Mouse (Mus musculus): Measurements from ENCODE around the gene Gm9507. TPM values are rescaled to one million over a fixed set of nuclear protein-coding genes. Genes with fewer than 3 reads are reported as not detected.

The Gm9507 gene
- polyA plus RNA-seq (2015; fragmentation: Nextera tagmentation; extraction: Ambion mirVana) = 2.0 and 2.1 TPM in 2 replicates

DNA sequence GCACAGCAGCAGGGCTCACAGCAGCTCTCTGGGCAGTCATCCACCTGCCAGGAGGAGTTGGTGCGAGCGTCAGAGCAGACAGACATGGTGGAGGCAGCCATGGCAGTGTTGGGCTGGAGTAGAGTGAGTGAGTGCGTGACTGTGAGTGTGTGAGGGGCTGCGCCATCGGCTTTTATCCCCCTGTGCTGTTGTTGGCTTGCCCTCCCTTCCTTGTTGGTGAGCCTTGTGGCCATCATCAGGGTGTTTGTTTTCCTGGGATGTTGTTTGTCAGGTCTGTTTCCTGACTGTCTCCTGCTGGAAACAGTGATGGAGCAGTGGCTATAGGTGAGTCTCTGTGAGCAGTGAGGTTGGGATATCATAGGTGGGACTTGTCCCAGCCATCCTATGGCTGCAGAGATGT, at the start of gene Gm9507:
Gene Gm9507, minus strand, starts transcription at position 101 of the 400 bp plus-strand sequence.
- WGBS = 61% methylated on average over 5 of the region's 5 CpGs
- Histone ChIP-seq H3K27ac (replicated peaks) (no peak within 1 kb of the TSS), H3K4me1 (no peaks in the 10 kb centered on the region), H3K9me3 (replicated peaks) (no peaks in the 10 kb centered on the region), H3K4me2 (replicated peaks) (no peak within 1 kb of the TSS), H3K4me3 (replicated peaks) (no peak within 1 kb of the TSS), H3K9ac (no peak within 1 kb of the TSS), H3K27me3 (no peaks in the 10 kb centered on the region), H3K36me3 (no peaks in the 10 kb centered on the region)
- no peak for ATAC-seq (ENCODE audit: insufficient number of reproducible peaks, low FRiP score, low TSS enrichment, low read depth)

DNA sequence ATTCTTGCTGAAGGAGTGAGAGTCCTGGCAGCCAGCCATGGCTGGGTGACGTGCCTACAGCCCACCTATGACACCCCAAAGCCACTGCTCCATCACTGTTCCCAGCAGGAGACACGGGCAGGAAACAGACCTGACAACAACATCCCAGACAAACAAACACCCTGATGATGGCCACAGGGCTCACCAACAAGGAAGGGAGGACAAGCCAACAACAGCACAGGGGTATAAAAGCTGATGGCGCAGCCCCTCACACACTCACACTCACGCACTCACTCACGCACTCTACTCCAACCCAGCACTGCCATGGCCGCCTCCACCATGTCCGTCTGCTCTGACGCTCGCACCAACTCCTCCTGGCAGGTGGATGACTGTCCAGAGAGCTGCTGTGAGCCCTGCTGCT, 40.9 kb upstream of the Gm9507 start, which contains the start of gene Gm10318:
Gene Gm10318, plus strand, starts transcription at position 301 of the 400 bp plus-strand sequence.
- no peak within 1 kb of the TSS for H3K4me2 ChIP-seq (replicated peaks)
- no peak within 1 kb of the TSS for H3K27ac ChIP-seq (replicated peaks)
- H3K4me3 ChIP-seq (replicated peaks) = no peak within 1 kb of the TSS
- no peak within 1 kb of the TSS for H3K9ac ChIP-seq
- no peak for ATAC-seq (ENCODE audit: insufficient number of reproducible peaks, low FRiP score, low TSS enrichment, low read depth)
- H3K27me3 ChIP-seq = 0 out of 2 replicates have a peak, but pooled peaks cover 2% of the 10 kb centered on the region
- no peaks in the 10 kb centered on the region for H3K4me1 ChIP-seq
- 67% methylated on average over 9 of the region's 9 CpGs for WGBS
- H3K9me3 ChIP-seq (replicated peaks) = 0 out of 2 replicates have a peak, but pooled peaks cover 3% of the 10 kb centered on the region
- no peaks in the 10 kb centered on the region for H3K36me3 ChIP-seq

DNA sequence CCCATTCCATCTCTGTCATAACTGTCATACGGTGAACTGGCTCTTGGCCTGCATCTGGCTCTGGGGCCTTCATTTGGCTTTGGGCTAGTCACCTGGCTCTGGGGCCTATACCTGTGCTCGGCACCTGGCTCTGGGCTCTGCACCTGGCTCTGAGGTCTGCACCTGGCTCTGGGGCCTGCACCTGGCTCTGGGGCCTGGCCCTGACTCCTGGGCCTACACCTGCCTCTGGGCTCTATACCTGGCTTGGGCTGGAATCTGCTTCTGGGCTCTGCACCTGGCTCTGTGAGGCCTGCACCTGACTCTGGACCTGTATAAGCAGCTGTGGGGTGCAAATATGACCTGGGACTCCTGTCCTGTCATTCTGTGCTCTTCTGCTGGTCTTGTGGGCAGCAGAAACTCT, 35.9 kb upstream of the Gm9507 start:
- H3K27me3 ChIP-seq = 0 out of 2 replicates have a peak, but pooled peaks cover 2% of the 10 kb centered on the region
- no peak overlapping the region for H3K27ac ChIP-seq (replicated peaks)
- H3K4me2 ChIP-seq (replicated peaks) = no peak overlapping the region
- H3K9ac ChIP-seq = no peak overlapping the region
- 0 out of 2 replicates have a peak, but pooled peaks cover 13% of the 10 kb centered on the region for H3K9me3 ChIP-seq (replicated peaks)
- WGBS = 78% methylated on average over 2 of the region's 2 CpGs
- no peaks in the 10 kb centered on the region for H3K36me3 ChIP-seq
- no peak overlapping the region for H3K4me3 ChIP-seq (replicated peaks)
- ATAC-seq (ENCODE audit: insufficient number of reproducible peaks, low FRiP score, low TSS enrichment, low read depth) = no peak
- no peaks in the 10 kb centered on the region for H3K4me1 ChIP-seq

DNA sequence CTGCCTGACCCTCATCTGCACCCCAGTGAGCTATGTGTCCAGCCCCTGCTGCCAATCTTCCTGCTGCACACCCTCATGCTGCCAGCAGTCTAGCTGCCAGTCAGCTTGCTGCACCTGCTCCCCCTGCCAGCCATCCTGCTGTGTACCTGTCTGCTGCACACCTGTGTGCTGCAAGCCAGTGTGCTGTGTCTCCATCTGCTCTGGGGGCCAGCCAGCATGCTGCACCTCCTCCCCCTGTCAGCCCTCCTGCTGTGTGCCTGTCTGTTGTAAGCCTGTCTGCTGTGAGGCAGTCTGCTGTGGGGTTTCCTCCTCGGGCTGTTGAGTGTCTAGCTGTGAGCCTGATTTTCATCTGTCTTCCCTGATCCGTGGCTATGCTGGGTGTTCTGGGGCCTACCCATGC, 35.3 kb upstream of the Gm9507 start:
- no peaks in the 10 kb centered on the region for H3K36me3 ChIP-seq
- H3K27me3 ChIP-seq = no peaks in the 10 kb centered on the region
- H3K9me3 ChIP-seq (replicated peaks) = 0 out of 2 replicates have a peak, but pooled peaks cover 13% of the 10 kb centered on the region
- no peak overlapping the region for H3K4me3 ChIP-seq (replicated peaks)
- no peak overlapping the region for H3K9ac ChIP-seq
- WGBS = 17% methylated on average over 2 of the region's 2 CpGs
- no peaks in the 10 kb centered on the region for H3K4me1 ChIP-seq
- H3K4me2 ChIP-seq (replicated peaks) = no peak overlapping the region
- no peak overlapping the region for H3K27ac ChIP-seq (replicated peaks)
- no peak for ATAC-seq (ENCODE audit: insufficient number of reproducible peaks, low FRiP score, low TSS enrichment, low read depth)

DNA sequence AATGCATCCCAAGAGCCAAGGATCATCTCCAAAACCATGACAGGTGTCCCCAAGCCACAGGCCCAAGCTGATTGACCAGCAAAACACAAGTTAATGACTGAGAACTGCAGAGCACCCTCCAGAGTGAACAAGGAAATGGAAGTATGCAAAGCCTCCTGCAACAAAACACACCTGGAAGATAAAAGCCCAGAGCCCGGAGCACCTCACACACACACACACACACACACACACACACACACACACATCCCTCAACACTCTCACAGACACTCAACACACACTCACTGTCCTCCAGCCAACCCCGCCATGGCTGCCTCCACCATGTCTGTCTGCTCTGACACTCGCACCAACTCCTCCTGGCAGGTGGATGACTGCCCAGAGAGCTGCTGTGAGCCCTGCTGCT, 34.9 kb upstream of the Gm9507 start, which contains the start of gene Gm36176:
Gene Gm36176, plus strand, starts transcription at position 301 of the 400 bp plus-strand sequence.
- H3K4me3 ChIP-seq (replicated peaks) = no peak within 1 kb of the TSS
- H3K4me1 ChIP-seq = no peaks in the 10 kb centered on the region
- H3K4me2 ChIP-seq (replicated peaks) = no peak within 1 kb of the TSS
- no peak within 1 kb of the TSS for H3K9ac ChIP-seq
- H3K27me3 ChIP-seq = no peaks in the 10 kb centered on the region
- 0 out of 2 replicates have a peak, but pooled peaks cover 13% of the 10 kb centered on the region for H3K9me3 ChIP-seq (replicated peaks)
- no peaks in the 10 kb centered on the region for H3K36me3 ChIP-seq
- 66% methylated on average over 3 of the region's 3 CpGs for WGBS
- no peak for ATAC-seq (ENCODE audit: insufficient number of reproducible peaks, low FRiP score, low TSS enrichment, low read depth)
- H3K27ac ChIP-seq (replicated peaks) = no peak within 1 kb of the TSS

DNA sequence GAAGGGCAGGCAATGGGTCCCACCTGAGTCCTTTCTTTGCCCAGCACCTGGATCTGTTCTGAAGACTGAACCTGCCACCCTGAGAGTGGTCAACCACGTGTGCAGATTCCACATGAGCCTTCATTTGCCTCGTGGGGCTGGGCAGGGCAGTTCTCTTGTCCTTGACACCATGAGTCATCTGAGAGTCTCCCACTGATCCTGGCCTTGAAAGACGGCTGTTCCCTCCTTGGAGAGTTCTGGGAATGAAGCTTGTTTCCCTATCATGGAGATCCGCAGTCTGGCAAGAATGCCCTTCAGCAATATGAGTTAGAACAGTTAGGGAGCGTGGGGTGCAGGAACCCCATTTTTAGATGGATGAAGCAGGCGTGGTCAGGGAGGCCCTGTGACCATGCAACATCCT, 27.4 kb upstream of the Gm9507 start:
- H3K27me3 ChIP-seq = no peaks in the 10 kb centered on the region
- no peak overlapping the region for H3K4me2 ChIP-seq (replicated peaks)
- no peak overlapping the region for H3K4me3 ChIP-seq (replicated peaks)
- H3K9me3 ChIP-seq (replicated peaks) = 0 out of 2 replicates have a peak, but pooled peaks cover 9% of the 10 kb centered on the region
- no peak overlapping the region for H3K27ac ChIP-seq (replicated peaks)
- H3K4me1 ChIP-seq = no peaks in the 10 kb centered on the region
- WGBS = 67% methylated on average over 6 of the region's 6 CpGs
- H3K36me3 ChIP-seq = no peaks in the 10 kb centered on the region
- H3K9ac ChIP-seq = no peak overlapping the region
- ATAC-seq (ENCODE audit: insufficient number of reproducible peaks, low FRiP score, low TSS enrichment, low read depth) = no peak

DNA sequence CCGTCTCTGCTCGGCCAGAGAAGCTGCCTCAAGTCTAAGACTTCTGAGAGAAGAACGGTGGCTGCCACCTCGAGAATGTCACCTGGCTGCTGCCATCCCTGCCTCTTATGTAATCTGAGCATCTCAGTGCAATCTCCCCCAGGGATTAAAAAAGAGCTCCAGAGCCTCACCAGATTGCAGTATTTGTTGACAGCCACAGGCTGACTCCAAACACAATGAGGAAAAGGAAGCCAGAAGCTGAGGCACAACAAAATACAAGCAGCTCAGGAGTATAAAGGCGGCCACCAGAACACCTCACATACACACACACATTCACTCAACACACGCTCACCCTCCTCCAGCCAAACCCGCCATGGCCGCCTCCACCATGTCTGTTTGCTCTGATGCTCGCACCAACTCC, 24.0 kb upstream of the Gm9507 start, which contains the start of gene Krtap10-10:
Gene Krtap10-10, plus strand, starts transcription at position 301 of the 400 bp plus-strand sequence.
- Histone ChIP-seq H3K36me3 (no peaks in the 10 kb centered on the region), H3K9me3 (replicated peaks) (no peaks in the 10 kb centered on the region), H3K9ac (no peak within 1 kb of the TSS), H3K4me2 (replicated peaks) (no peak within 1 kb of the TSS), H3K4me1 (no peaks in the 10 kb centered on the region), H3K27me3 (no peaks in the 10 kb centered on the region), H3K27ac (replicated peaks) (no peak within 1 kb of the TSS), H3K4me3 (replicated peaks) (no peak within 1 kb of the TSS)
- WGBS = 54% methylated on average over 9 of the region's 9 CpGs
- ATAC-seq (ENCODE audit: insufficient number of reproducible peaks, low FRiP score, low TSS enrichment, low read depth) = no peak

DNA sequence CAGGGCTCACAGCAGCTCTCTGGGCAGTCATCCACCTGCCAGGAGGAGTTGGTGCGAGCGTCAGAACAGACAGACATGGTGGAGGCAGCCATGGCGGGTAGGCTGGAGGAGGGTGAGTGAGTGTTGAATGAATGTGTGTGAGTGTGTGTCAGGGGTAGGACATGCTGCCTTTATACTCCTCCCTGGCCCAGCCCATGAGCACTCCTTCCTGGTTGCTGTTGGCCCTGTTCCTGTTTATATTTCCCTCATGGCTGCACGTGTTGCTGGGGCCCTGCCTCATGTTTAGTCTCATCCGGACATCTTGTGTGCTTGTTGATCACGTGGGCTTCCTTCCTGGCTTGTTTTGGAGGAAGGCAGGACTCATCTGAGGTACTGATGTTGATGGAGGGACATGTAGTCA, 15.3 kb upstream of the Gm9507 start, which contains the start of gene Krtap10-4:
Gene Krtap10-4, minus strand, starts transcription at position 145 of the 400 bp plus-strand sequence.
- H3K36me3 ChIP-seq = no peaks in the 10 kb centered on the region
- ATAC-seq (ENCODE audit: insufficient number of reproducible peaks, low FRiP score, low TSS enrichment, low read depth) = no peak
- H3K27me3 ChIP-seq = no peaks in the 10 kb centered on the region
- H3K27ac ChIP-seq (replicated peaks) = no peak within 1 kb of the TSS
- no peak within 1 kb of the TSS for H3K4me3 ChIP-seq (replicated peaks)
- no peaks in the 10 kb centered on the region for H3K4me1 ChIP-seq
- H3K9me3 ChIP-seq (replicated peaks) = no peaks in the 10 kb centered on the region
- 53% methylated on average over 6 of the region's 6 CpGs for WGBS
- no peak within 1 kb of the TSS for H3K9ac ChIP-seq
- no peak within 1 kb of the TSS for H3K4me2 ChIP-seq (replicated peaks)

DNA sequence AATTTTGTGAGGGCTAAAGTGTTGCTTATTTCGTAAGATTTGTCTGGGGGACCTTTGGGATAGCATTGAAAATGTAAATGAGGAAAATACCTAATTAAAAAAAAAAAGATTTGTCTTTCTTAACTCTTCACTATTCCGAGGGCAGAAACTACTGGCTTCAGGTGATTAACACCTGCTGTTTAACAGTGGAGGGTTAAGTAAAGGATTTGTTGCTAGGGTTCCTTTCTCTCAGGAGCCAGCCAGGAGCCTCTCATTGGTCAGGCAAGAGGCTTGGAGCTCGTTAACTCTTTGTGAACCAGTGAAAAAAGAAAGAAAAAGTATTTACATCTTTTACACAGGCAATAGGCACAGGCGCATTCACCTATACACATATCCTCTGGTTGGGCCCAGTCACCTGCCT, 7.6 kb upstream of the Gm9507 start:
- H3K27me3 ChIP-seq = no peaks in the 10 kb centered on the region
- WGBS = 24% methylated on average over 4 of the region's 4 CpGs
- ATAC-seq (ENCODE audit: insufficient number of reproducible peaks, low FRiP score, low TSS enrichment, low read depth) = no peak
- no peak overlapping the region for H3K9ac ChIP-seq
- H3K4me3 ChIP-seq (replicated peaks) = no peak overlapping the region
- no peaks in the 10 kb centered on the region for H3K9me3 ChIP-seq (replicated peaks)
- H3K4me2 ChIP-seq (replicated peaks) = no peak overlapping the region
- no peaks in the 10 kb centered on the region for H3K36me3 ChIP-seq
- H3K27ac ChIP-seq (replicated peaks) = no peak overlapping the region
- H3K4me1 ChIP-seq = no peaks in the 10 kb centered on the region

DNA sequence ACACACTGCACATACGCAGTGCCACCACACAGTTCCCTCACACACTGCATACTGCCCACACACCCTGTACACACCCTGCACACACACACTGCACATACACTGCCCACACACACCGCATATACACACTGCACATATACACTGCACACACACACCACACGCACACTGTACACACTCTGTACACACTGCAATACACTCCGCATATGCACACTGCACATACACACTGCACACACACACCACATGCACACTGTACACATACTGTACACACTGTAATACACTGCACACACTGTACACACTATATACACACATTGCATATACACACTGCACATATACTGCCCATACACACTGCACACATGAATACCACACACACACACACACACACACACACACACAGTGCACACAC, 6.9 kb upstream of the Gm9507 start:
- H3K4me3 ChIP-seq (replicated peaks) = no peak overlapping the region
- no peaks in the 10 kb centered on the region for H3K9me3 ChIP-seq (replicated peaks)
- H3K36me3 ChIP-seq = no peaks in the 10 kb centered on the region
- no peak overlapping the region for H3K4me2 ChIP-seq (replicated peaks)
- 95% methylated on average over 4 of the region's 4 CpGs for WGBS
- H3K27me3 ChIP-seq = no peaks in the 10 kb centered on the region
- H3K27ac ChIP-seq (replicated peaks) = no peak overlapping the region
- no peaks in the 10 kb centered on the region for H3K4me1 ChIP-seq
- H3K9ac ChIP-seq = no peak overlapping the region
- peak; percentile 37; the same call in 1 of the 2 replicates for ATAC-seq (ENCODE audit: insufficient number of reproducible peaks, low FRiP score, low TSS enrichment, low read depth)

DNA sequence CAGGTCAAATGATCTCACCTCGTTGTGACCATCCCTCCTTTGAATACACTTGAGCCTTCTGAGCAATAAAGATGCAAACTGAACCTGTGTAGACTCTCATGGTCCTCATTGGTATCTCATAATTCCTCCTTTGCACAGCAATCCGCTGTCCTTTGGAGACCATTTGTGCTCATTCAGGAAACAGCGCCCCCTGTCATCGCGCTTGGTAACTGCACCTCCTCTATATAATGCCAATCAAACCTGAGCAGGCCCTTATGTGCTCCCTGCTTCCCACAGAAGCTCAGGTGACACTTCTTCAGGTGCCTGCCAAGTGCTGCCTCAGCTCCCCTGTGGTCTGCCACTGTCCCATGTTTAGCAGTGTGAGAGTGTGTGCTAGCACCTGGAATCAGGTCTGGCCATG, 3.9 kb upstream of the Gm9507 start:
- 36% methylated on average over 5 of the region's 5 CpGs for WGBS
- Histone ChIP-seq H3K9ac (no peak overlapping the region), H3K36me3 (no peaks in the 10 kb centered on the region), H3K9me3 (replicated peaks) (no peaks in the 10 kb centered on the region), H3K4me3 (replicated peaks) (no peak overlapping the region), H3K4me1 (no peaks in the 10 kb centered on the region), H3K27me3 (no peaks in the 10 kb centered on the region), H3K27ac (replicated peaks) (no peak overlapping the region), H3K4me2 (replicated peaks) (no peak overlapping the region)
- ATAC-seq (ENCODE audit: insufficient number of reproducible peaks, low FRiP score, low TSS enrichment, low read depth) = no peak

DNA sequence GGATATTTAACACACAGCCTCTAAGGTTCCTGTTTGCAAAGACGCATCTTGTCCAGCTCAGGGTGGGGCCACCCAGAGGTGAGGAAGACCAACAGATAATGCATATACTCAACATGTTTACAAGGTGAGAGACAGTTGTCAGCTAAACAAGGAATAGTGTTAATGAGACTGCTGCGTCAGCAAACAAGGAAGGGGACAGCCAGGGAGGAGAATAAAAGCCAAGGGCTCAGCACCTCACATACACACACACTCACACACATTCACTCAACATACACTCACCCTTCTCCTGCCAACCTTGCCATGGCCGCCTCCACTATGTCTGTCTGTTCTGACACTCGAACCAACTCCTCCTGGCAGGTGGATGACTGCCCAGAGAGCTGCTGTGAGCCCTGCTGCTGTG, 2.7 kb upstream of the Gm9507 start, which contains the start of gene Gm2696:
Gene Gm2696, plus strand, starts transcription at position 301 of the 400 bp plus-strand sequence.
- no peaks in the 10 kb centered on the region for H3K36me3 ChIP-seq
- H3K9me3 ChIP-seq (replicated peaks) = no peaks in the 10 kb centered on the region
- no peaks in the 10 kb centered on the region for H3K4me1 ChIP-seq
- WGBS = 48% methylated on average over 3 of the region's 4 CpGs
- no peak within 1 kb of the TSS for H3K9ac ChIP-seq
- ATAC-seq (ENCODE audit: insufficient number of reproducible peaks, low FRiP score, low TSS enrichment, low read depth) = no peak
- H3K4me3 ChIP-seq (replicated peaks) = no peak within 1 kb of the TSS
- H3K27me3 ChIP-seq = no peaks in the 10 kb centered on the region
- no peak within 1 kb of the TSS for H3K4me2 ChIP-seq (replicated peaks)
- no peak within 1 kb of the TSS for H3K27ac ChIP-seq (replicated peaks)
